Mouse (Mus musculus) ES-E14 (cell line): ENCODE measurements at regions not wholly inside any gene's neighbourhood (a gene's known extent, or its start where the extent isn't known, plus 50 kb on each side); places are given as distances from the start of the nearest gene placed in this dataset.

Experiments
- CHD2 ChIP-seq: IDR thresholded peaks from 2 replicates; pipeline ENCODE4 v1.6.1; 2014; ENCODE audit warnings: mild to moderate bottlenecking, low read depth, low read length, inconsistent platforms
- MAFK ChIP-seq: IDR thresholded peaks from 2 replicates; pipeline ENCODE4 v1.6.1; 2014; ENCODE audit warnings: mild to moderate bottlenecking, low read depth, low read length, inconsistent platforms; ENCODE audit not compliant: insufficient read depth
- ZC3H11A ChIP-seq: IDR thresholded peaks from 2 replicates; pipeline ENCODE4 v1.6.1; 2012; ENCODE audit warnings: low read depth, mild to moderate bottlenecking, inconsistent platforms, low read length, borderline replicate concordance
- ZNF384 ChIP-seq: IDR thresholded peaks from 2 replicates; pipeline ENCODE4 v1.6.1; 2012; ENCODE audit warnings: low read depth, low read length, inconsistent platforms

DNA sequence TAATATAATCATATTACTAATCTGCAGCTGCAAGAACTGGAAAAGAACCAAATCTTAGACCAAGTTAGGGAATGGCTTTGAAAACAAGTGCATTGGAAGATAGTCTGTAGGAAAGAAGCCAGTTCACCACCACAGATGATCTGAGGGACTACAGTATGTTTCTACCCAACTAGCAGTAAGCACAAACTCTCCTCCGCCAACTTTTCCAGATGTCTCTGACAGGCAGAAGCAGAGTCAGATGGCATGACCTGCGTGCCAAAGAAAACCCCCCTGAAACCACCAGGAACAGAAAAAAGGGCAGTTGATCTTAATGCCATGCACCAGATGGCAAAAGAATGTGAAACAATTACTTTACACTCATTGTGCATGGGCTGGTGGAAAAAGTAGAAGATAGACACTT lies 319.1 kb upstream of the Adgrl3 start:
- no peak for TF ChIP-seq MAFK
- TF ChIP-seq ZC3H11A, result no peak
- TF ChIP-seq CHD2, result no peak
- no peak for TF ChIP-seq ZNF384
